Mouse (Mus musculus) lung, adult 2 months (tissue): ENCODE data around the gene Dgki. TPM values are rescaled to one million over a fixed set of nuclear protein-coding genes. Genes with fewer than 3 reads are reported as not detected.

Experiments
- DNase-seq: peaks from one replicate; pipeline ENCODE4 v3.0.0; 2022
- H3K4me1 ChIP-seq: fragments of 200-500 bp; 2 replicates; pipeline ENCODE4 v1.6.1; 2011; ENCODE audit warnings: low read length; ENCODE audit not compliant: control insufficient read depth, insufficient read depth
- H3K4me3 ChIP-seq: fragments of 200-500 bp; replicated peaks from 2 replicates; pipeline ENCODE3; 2011; ENCODE audit warnings: low read depth, mild to moderate bottlenecking, control low read depth, low read length; ENCODE audit errors: extremely low read depth
- CTCF ChIP-seq: fragments of 200-500 bp; IDR thresholded peaks from 2 replicates; pipeline ENCODE4 v1.5.1; 2011; ENCODE audit warnings: mild to moderate bottlenecking, low read length, control low read depth; ENCODE audit not compliant: insufficient read depth
- POLR2A ChIP-seq: fragments of 200-500 bp; IDR thresholded peaks from 2 replicates; pipeline ENCODE4 v1.6.1; 2011; ENCODE audit warnings: low read depth, mild to moderate bottlenecking, control low read depth, low read length, borderline replicate concordance; ENCODE audit errors: extremely low read depth
- WGBS: fragments of 180-500 bp; shearing (Covaris S2); methylation state at CpG from one replicate; pipeline ENCODE4 v1.1.7; 2018; 5-methylcytosine and 5-hydroxymethylcytosine counted together
- polyA plus RNA-seq: library from polyadenylated mRNA; depleted of rRNA; stranded (reverse); fragments of >200 nt; gene quantifications from 2 replicates; pipeline ENCODE4 v1.2.3, GENCODE M21; 2012

Gene Dgki
- polyA plus RNA-seq, 1 experiment, result 0.09 TPM

DNA sequence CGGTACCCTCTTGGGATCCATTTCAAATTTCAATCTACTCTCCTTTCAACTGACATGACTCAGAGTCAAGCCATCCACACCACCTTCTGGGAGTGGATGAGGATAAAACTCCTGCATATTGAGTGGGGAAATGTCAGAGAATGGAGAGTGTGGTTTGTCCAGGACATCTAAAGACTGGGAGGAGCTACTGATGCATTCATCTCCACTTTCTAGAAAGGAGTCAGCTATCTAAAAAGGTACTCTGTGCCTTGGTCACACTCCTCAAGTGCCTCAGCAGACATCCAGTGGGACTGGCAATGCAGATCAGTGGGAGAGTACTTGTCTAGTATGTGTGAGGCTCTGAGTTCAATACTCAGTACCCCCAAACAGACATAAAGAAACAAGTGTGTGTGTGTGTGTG lies 145.9 kb downstream of the Dgki start:
- Histone ChIP-seq H3K4me3 (no peak overlapping the region), H3K4me1 (no peaks in the 10 kb centered on the region)
- 87% methylated on average over 1 of the region's 1 CpGs for WGBS
- no peak for TF ChIP-seq POLR2A
- DNase-seq, result no peak

DNA sequence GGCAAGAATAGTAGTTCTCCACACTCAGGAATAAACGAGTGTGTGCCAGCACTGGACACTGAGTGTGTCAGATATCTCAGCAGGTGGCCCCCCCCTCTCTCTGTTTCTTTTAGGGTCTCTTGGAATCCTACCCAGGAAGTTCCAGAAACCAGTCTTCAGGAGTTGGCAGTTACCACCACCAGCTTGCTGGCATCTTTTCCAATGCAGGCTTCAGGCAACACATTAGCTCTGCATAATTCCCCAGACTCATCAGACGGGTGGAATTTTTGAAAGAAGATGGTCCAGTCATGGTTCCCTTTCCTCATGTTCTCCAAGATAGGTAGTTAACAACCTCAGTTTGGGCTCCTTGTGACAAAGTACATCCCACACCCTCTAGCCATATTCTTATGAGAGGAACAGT lies 149.5 kb downstream of the Dgki start:
- H3K4me1 ChIP-seq, result no peaks in the 10 kb centered on the region
- 77% methylated on average over 2 of the region's 2 CpGs for WGBS
- no peak for DNase-seq
- H3K4me3 ChIP-seq, result no peak overlapping the region
- TF ChIP-seq CTCF (no peak), POLR2A (no peak)

DNA sequence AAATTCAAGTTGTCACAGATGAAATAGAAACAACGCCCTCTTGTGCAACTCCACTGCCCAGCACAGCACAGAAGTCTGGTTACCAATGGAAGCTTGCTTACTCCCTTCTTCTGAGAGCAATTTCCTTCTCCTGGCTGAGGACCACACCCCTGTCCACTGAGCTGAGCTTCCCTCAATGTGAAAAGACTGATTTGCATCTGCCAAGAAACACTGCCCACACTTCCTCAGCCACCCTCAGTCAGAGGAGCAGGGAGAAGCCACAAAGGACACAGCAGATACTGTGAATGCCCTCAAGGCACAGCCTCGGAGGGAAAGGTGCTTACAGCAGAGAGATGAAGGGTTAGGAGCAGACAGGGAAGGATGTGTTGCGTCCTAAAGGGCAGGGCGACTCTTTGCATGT lies 149.9 kb downstream of the Dgki start:
- TF ChIP-seq POLR2A (no peak), CTCF (no peak)
- 60% methylated on average over 4 of the region's 4 CpGs for WGBS
- no peak for DNase-seq
- H3K4me1 ChIP-seq, result no peaks in the 10 kb centered on the region
- H3K4me3 ChIP-seq, result no peak overlapping the region

DNA sequence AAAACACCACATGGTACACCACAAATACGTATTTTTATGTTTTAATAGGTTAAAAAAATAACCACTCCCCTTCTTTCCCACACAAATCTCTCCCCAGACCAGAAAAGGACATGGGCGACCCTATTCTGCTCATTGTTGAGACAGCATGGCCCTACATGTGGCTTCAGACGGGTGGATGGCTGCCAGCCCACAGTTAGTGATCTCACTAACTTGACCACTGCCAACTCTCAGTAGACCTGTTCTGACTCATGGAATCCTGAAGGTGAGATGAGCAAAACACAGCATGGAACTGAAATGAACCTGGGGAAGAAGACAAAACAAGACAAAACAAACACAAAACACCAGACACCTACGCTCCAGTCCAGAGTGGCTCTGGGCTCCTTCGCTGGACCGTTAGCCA lies 150.8 kb downstream of the Dgki start:
- Histone ChIP-seq H3K4me1 (no peaks in the 10 kb centered on the region), H3K4me3 (no peak overlapping the region)
- no peak for DNase-seq
- 93% methylated on average over 6 of the region's 6 CpGs for WGBS
- TF ChIP-seq POLR2A, result no peak
- TF ChIP-seq CTCF, result no peak

DNA sequence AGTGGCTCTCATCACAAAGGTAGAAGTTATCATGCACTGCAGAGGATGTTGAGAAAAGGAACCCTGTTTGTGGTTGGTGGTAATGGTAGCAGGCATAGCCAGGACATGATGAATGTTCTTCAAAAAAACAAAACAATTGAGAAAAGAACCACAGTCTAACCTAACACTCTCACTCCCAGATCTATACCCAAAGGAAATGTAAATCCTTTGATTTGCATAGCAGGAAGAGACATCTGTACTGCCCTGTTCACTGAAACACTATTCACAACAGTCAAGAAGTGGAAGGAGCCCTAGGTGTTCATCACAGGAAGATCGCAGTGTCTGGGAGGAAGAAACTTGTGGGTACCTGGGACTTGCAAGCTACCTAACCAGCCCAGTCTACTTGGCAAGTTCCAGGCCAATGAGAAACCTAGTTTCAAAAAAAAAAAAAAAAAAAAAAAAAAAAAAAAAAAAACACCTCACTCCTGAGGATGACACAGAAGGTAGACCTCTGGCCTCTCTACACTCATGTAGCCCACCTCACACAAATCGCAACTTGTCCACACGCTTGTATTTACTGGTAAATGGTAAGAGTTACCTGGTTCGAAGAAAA lies 152.5 kb downstream of the Dgki start:
- 95% methylated on average over 4 of the region's 4 CpGs for WGBS
- no peak overlapping the region for H3K4me3 ChIP-seq
- H3K4me1 ChIP-seq, result no peaks in the 10 kb centered on the region
- TF ChIP-seq POLR2A (no peak), CTCF (no peak)
- no peak for DNase-seq

DNA sequence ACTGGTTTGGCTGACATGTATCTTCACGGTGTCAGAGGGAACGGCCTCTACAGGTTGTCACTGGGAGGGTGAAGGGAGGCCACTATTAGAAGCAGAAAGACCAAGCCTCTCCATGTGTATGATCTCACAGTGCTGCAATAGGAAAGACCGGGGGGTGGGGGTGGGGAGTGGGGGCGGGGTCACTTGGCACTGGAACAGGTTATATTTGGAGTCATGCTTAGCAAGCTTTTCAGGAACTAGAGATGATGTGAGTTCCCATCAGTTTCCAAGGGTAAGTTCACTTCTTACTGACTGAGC lies 156.2 kb downstream of the Dgki start:
- TF ChIP-seq CTCF (no peak), POLR2A (no peak)
- no peak overlapping the region for H3K4me3 ChIP-seq
- 11% methylated on average over 4 of the region's 4 CpGs for WGBS
- DNase-seq, result no peak
- H3K4me1 ChIP-seq, result no peaks in the 10 kb centered on the region

DNA sequence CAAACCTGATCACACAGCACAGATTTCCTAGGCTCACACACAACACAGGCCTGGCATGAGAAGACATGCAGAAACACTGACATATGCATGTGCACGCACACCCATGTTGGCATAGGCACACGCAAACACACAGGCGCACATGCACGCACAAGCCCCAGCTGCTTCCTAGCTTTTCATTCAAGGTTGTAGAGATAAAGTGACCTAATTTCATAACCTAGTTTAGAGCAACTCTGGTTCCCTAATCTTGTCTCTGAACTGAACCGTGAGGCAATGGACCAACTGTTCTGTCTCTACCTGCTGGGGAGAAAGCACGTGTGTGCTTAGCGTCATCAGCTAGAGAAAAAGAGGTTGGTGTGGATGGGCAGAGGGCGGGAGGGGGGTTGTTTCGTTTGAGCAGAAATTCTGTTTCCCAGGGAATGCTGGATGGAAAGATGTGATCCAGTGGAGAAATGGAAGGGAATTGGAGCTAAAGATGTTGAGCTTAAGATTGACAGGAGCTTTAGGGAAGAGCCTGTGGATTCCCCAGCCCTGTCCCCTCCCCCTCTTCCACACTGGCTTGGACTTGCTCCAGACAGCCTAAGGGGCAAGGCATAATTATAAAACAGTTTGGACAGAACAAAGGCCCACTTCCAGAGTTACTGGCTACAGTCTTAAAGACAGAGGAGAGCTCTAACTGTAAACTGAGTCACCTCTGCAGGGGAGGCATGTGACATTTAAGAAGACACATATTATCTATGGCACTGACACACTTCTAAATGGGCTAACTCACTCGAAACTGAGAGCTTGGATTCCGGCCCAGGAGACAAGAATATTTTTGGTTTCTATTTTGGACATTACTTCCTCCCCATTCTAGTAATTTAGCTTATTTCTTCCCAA lies 156.8 kb downstream of the Dgki start:
- DNase-seq, result no peak
- no peak for TF ChIP-seq POLR2A
- WGBS, result 67% methylated on average over 11 of the region's 11 CpGs
- no peak overlapping the region for H3K4me3 ChIP-seq
- H3K4me1 ChIP-seq, result no peaks in the 10 kb centered on the region

DNA sequence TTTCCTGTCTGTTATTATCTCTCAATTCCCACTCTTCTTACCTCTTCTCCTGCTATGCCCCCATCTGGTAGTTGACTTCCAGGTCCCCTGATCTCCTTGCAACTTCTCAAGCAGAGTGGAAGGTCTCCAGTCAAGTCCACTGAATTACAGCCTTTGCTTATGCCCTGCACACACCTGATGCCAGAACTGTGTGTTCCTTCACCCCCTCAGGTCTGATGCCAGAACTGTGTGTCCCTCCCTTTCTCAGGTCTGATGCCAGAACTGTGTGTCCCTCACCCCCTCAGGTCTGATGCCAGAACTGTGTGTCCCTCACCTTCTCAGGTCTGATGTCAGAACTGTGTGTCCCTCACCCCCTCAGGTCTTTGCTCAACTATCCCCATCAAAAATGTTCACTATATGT lies 161.2 kb downstream of the Dgki start:
- H3K4me3 ChIP-seq, result no peak overlapping the region
- TF ChIP-seq CTCF (no peak), POLR2A (no peak)
- H3K4me1 ChIP-seq, result no peaks in the 10 kb centered on the region
- no peak for DNase-seq

DNA sequence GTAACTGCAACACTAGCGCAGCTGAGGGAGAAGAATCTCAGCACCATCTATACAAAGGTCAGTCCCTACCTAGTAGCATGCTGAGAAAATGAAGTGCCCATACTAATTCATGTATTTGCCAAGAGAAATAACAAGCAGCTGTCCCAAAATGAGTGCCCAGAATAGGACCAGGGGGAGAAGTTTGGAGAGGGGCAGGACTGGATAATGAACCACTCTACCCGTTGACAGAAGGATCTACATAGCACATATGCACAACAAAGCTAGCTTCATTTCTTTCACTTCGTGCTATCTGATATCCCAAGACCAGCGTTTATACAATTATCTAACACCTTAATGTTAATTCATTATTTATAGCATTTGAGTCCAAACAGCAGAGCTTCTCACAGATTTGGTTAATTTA lies 168.7 kb downstream of the Dgki start:
- TF ChIP-seq POLR2A (no peak), CTCF (no peak)
- DNase-seq, result no peak
- 80% methylated on average over 4 of the region's 4 CpGs for WGBS
- no peak overlapping the region for H3K4me3 ChIP-seq
- H3K4me1 ChIP-seq, result no peaks in the 10 kb centered on the region

DNA sequence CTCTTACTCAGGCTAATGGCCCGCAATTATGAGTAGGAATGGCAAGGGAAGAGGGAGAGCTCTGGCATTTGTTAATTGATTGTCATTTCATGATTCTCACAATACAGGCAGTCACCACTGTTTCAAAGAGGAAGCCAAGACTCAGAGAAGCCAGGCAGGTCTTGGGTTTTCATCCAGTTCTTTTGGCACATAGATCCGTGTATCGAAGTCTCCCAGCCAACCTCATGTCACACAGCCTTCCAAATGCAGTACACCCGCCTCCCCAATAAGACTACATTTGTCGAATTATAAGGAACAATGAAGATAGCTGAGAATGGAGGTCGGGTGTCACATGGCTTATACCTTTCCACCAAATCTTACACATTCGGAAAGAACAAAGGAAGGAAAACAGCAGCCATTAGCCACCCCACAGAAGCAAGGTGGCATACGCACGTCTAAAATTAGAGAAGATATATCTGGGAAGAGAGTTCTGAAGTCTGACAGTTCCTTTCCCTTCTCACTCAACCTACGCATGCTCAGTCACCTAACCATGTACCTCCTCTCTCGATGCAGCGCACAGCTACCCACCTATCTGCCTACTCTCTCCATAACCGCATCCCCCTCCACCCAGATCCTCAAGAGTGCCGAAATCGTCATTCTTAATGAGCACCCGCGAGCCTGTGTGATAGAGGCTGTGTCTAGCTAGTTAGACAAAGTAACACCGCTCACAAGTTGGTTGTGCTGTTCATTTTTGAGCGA lies 179.4 kb downstream of the Dgki start:
- TF ChIP-seq POLR2A, result no peak
- no peak for TF ChIP-seq CTCF
- no peak overlapping the region for H3K4me3 ChIP-seq
- WGBS, result 87% methylated on average over 19 of the region's 19 CpGs
- DNase-seq, result no peak
- no peaks in the 10 kb centered on the region for H3K4me1 ChIP-seq
